In genomic region chr11:62909720-62910306, GRCm38 (mm10) we compare ENCODE assay signal across 18 mouse cellular contexts. TPM values are rescaled to one million over a fixed set of nuclear protein-coding genes. Genes with fewer than 3 reads are reported as not detected.
DNase-seq lines count a peak whose midpoint lies in the region; ATAC-seq and TF ChIP-seq lines count a peak whose summit lies in the region.
"Had no signal": no experiment of that assay in that cellular context is flagged by ENCODE, and none has a peak within 500 bp of the region (broad histone marks: within the 10 kb centered on the region; RNA-seq: fewer than 3 reads in every experiment).

No protein-coding gene starts in this region.

- H3K27ac ChIP-seq in hindbrain, embryonic 10.5 days, result peak overlapping the region; percentile 74; the same call in 1 of the 2 replicates
- H3K27ac ChIP-seq in hindbrain, embryonic 11.5 days (ENCODE audit: low read depth, low read length), result no peak overlapping the region
- no peak overlapping the region for H3K27ac ChIP-seq in thymus, adult 2 months (ENCODE audit: control insufficient read depth, insufficient read depth, low read length)
- H3K27ac ChIP-seq: liver, embryonic 15.5 days; midbrain, embryonic 12.5 days; neural tube, embryonic 15.5 days had no signal

- no peak overlapping the region for H3K4me2 ChIP-seq in hindbrain, embryonic 11.5 days (replicated peaks; ENCODE audit: low read depth, low read length)
- H3K4me2 ChIP-seq: liver, embryonic 15.5 days; midbrain, embryonic 12.5 days; neural tube, embryonic 15.5 days had no signal

- DNase-seq in hindbrain, embryonic 10.5 days (ENCODE audit: low spot score), result no peak
- DNase-seq in hindbrain, embryonic 11.5 days (ENCODE audit: low spot score), result no peak
- peak; percentile 32 for DNase-seq in thymus, adult 2 months
- no peak for DNase-seq in thymus, adult 18-20 months
- DNase-seq in adipocyte (ENCODE audit: low spot score), result no peak
- no peak for DNase-seq in right cerebral cortex, postnatal 25 days
- no peak for DNase-seq in gastrocnemius, adult 18-20 months (ENCODE audit: low spot score)
- DNase-seq: cerebellum, postnatal 10 days; gastrocnemius, postnatal 14 days; heart, postnatal 14 days; kidney, adult 8-10 months; layer of hippocampus, postnatal 36 days had no signal

- TF ChIP-seq POLR2A in thymus, adult 2 months (IDR thresholded peaks at IDR 0.05; ENCODE audit: control insufficient read depth, extremely low read depth, insufficient read depth, low read length, poor library complexity), result no peak

- 76% methylated on average over 3 of the region's 3 CpGs for WGBS in hindbrain, embryonic 10.5 days
- WGBS in hindbrain, embryonic 11.5 days, result 76% methylated on average over 3 of the region's 3 CpGs
- whole genome bisulfite sequencing in thymus, adult 2 months, result 67% methylated on average over 3 of the region's 3 CpGs

- H3K36me3 ChIP-seq in hindbrain, embryonic 10.5 days, result no peaks in the 10 kb centered on the region
- H3K36me3 ChIP-seq in hindbrain, embryonic 11.5 days (ENCODE audit: control insufficient read depth, insufficient read depth, low read length), result no peaks in the 10 kb centered on the region
- H3K36me3 ChIP-seq in thymus, adult 2 months (ENCODE audit: control insufficient read depth, insufficient read depth, low read length), result no peaks in the 10 kb centered on the region
- H3K36me3 ChIP-seq: G1E; liver, embryonic 15.5 days; midbrain, embryonic 12.5 days; neural tube, embryonic 15.5 days had no signal

- no peak overlapping the region for H3K4me3 ChIP-seq in hindbrain, embryonic 10.5 days
- no peak overlapping the region for H3K4me3 ChIP-seq in hindbrain, embryonic 11.5 days (ENCODE audit: low read depth, low read length)
- H3K4me3 ChIP-seq in thymus, adult 2 months (ENCODE audit: control insufficient read depth, insufficient read depth, low read length), result no peak overlapping the region
- H3K4me3 ChIP-seq: liver, embryonic 15.5 days; midbrain, embryonic 12.5 days; neural tube, embryonic 15.5 days had no signal

- H3K9ac ChIP-seq in hindbrain, embryonic 11.5 days (ENCODE audit: low read depth, low read length), result no peak overlapping the region
- H3K9ac ChIP-seq: liver, embryonic 15.5 days; midbrain, embryonic 12.5 days; neural tube, embryonic 15.5 days had no signal

- no peaks in the 10 kb centered on the region for H3K9me3 ChIP-seq in hindbrain, embryonic 10.5 days
- H3K9me3 ChIP-seq in hindbrain, embryonic 11.5 days (ENCODE audit: control insufficient read depth, low read length), result no peaks in the 10 kb centered on the region
- H3K9me3 ChIP-seq: G1E; liver, embryonic 15.5 days; midbrain, embryonic 12.5 days; neural tube, embryonic 15.5 days had no signal

- no peak for ATAC-seq in hindbrain, embryonic 11.5 days (ENCODE audit: low FRiP score)
- ATAC-seq in megakaryocyte progenitor cell, adult 5-6 weeks (replicated peaks; ENCODE audit: poor library complexity), result peak; percentile 75

- H3K4me1 ChIP-seq in hindbrain, embryonic 10.5 days (replicated peaks), result peaks cover 15% of the 10 kb centered on the region
- H3K4me1 ChIP-seq in hindbrain, embryonic 11.5 days (replicated peaks; ENCODE audit: control insufficient read depth, insufficient read depth, low read length), result no peaks in the 10 kb centered on the region; the same call in 1 of the 2 replicates
- H3K4me1 ChIP-seq in thymus, adult 2 months (replicated peaks; ENCODE audit: control insufficient read depth, insufficient read depth, low read length), result no peaks in the 10 kb centered on the region
- H3K4me1 ChIP-seq: liver, embryonic 15.5 days had no signal

- TF ChIP-seq CTCF in thymus, adult 2 months (IDR thresholded peaks at IDR 0.05; ENCODE audit: borderline replicate concordance, control insufficient read depth, extremely low read depth, insufficient read depth, low read length, poor library complexity), result no peak

- H3K27me3 ChIP-seq in hindbrain, embryonic 10.5 days (ENCODE audit: insufficient read depth, poor library complexity, severe bottlenecking), result no peaks in the 10 kb centered on the region
- H3K27me3 ChIP-seq in hindbrain, embryonic 11.5 days (ENCODE audit: control insufficient read depth, insufficient read depth, low read length), result no peaks in the 10 kb centered on the region
- no peaks in the 10 kb centered on the region for H3K27me3 ChIP-seq in thymus, adult 2 months (ENCODE audit: control insufficient read depth, insufficient read depth, low read length)
- H3K27me3 ChIP-seq: midbrain, embryonic 12.5 days; neural tube, embryonic 15.5 days had no signal

RNA-seq across cellular contexts. Expression of gene Tvp23b, which starts 30.6 kb away (rescaled TPM):
- 44.0 and 44.4 TPM in 2 replicates for polyA plus RNA-seq in hindbrain, embryonic 10.5 days (2016; fragmentation: Nextera tagmentation; extraction: Ambion mirVana)
- 41.7 and 53.0 TPM in 2 replicates for polyA plus RNA-seq in hindbrain, embryonic 11.5 days (2014; fragmentation: Nextera tagmentation; extraction: Ambion mirVana)
- polyA plus RNA-seq in thymus, adult 2 months (2012; rRNA removed), result 8.3 and 13.4 TPM in 2 replicates
- total RNA-seq in megakaryocyte progenitor cell, adult 5-6 weeks (2015), result 42.3 and 46.6 TPM in 2 replicates
- total RNA-seq in megakaryocyte progenitor cell, adult 5-6 weeks (2017), result 37.7 and 41.9 TPM in 2 replicates
- total RNA-seq in gastrocnemius, adult 18-20 months (2021), result 1 to 10 TPM; 4.8 to 5.4 TPM

RNA-seq across cellular contexts. Expression of gene Cdrt4, which starts 41.2 kb away (rescaled TPM):
- 0.30 TPM in 1 of 2 replicates, not detected in the other for polyA plus RNA-seq in hindbrain, embryonic 10.5 days (2016; fragmentation: Nextera tagmentation; extraction: Ambion mirVana)
- 0.22 TPM in 1 of 2 replicates, not detected in the other for polyA plus RNA-seq in hindbrain, embryonic 11.5 days (2014; fragmentation: Nextera tagmentation; extraction: Ambion mirVana)
- 0.27 TPM in 1 of 2 replicates, not detected in the other for polyA plus RNA-seq in thymus, adult 2 months (2012; rRNA removed)
- not detected in 2 replicates for total RNA-seq in megakaryocyte progenitor cell, adult 5-6 weeks (2015)
- total RNA-seq in megakaryocyte progenitor cell, adult 5-6 weeks (2017), result not detected in 2 replicates
- not detected for total RNA-seq in gastrocnemius, adult 18-20 months (2021)
- total RNA-seq: gastrocnemius, postnatal 14 days; heart, postnatal 14 days had no signal
- polyA plus RNA-seq: G1E; liver, embryonic 15.5 days; midbrain, embryonic 12.5 days; neural tube, embryonic 15.5 days; small intestine, adult 2 months had no signal
